Mouse (Mus musculus): ENCODE results near the gene Qars.

Qars gene

DNA sequence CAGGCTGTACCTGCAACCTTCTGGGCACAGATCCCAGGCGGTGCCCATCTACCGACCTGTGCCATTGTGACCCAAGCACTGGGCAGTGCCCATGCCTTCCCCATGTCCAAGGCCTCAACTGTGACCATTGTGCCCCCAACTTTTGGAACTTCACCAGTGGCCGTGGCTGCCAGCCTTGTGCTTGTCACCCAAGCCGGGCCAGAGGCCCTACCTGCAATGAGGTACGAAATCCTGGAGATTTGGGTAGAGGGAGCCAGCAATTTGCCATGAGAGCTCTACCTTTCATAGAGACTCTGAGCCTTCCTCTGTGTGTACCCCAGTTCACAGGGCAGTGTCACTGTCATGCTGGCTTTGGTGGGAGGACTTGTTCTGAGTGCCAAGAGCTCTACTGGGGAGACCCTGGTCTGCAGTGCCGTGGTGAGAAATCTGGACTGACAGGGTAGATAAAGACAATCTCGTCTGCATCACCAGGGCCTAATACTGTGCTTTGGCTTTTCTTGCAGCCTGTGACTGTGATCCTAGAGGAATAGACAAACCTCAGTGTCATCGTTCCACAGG lies 20.5 kb upstream of the Qars start:
- DNase-seq (ENCODE audit: low read depth, low spot score): no peak

DNA sequence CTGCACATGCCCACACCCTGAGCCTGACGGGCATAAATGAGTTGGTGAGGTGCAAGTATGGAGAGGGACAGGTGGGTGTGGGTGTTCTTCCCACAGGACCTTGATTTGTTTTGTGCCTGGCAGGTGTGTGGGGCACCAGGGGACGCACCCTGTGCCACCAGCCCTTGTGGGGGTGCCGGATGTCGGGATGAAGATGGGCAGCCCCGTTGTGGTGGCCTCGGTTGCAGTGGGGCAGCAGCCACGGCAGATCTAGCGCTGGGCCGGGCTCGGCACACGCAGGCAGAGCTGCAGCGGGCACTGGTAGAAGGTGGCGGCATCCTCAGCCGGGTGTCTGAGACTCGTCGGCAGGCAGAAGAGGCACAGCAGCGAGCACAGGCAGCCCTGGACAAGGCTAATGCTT lies 19.1 kb upstream of the Qars start:
- DNase-seq (ENCODE audit: low read depth, low spot score): no peak

DNA sequence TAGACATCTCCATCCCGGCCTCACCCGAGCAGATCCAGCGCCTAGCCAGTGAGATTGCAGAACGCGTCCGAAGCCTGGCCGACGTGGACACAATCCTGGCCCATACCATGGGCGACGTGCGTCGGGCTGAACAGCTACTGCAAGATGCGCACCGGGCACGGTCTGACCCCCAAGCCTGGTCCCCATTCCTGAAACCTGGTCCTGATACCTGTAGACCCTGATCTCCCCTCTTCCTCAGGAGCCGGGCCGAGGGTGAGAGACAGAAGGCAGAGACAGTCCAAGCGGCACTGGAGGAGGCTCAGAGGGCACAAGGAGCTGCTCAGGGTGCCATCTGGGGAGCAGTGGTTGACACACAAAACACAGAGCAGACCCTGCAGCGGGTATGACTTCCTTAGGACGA lies 18.3 kb upstream of the Qars start:
- DNase-seq (ENCODE audit: low read depth, low spot score): no peak

DNA sequence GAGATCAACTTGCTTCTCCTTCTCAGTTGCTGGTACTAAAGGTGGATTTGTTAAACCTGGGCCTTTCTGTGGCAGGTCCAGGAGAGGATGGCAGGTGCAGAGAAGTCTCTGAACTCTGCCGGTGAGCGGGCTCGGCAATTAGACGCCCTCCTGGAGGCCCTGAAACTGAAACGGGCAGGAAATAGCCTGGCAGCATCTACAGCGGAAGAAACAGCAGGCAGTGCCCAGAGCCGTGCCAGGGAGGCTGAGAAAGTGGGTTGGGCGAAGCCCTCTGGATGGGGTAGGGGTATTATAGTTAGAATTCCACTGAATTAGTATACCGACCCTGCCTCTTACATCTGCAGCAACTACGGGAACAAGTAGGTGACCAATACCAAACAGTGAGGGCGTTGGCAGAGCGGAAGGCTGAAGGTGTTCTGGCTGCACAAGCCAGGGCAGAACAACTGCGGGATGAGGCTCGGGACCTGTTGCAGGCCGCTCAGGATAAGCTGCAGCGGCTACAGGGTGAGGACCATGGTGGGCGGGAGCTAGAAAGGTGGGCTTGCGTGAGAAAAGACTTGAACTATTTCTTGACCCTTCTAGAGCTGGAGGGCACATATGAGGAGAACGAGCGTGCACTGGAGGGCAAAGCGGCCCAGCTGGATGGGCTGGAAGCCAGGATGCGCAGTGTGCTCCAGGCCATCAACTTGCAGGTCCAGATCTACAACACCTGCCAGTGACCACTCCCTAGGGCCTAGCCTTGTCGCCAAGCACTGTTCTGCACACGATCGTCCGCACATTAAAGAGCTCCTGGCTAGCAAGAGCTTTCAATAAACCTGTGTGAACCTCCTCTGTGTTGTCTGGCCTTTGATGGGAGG lies 17.6 kb upstream of the Qars start:
- no peak for DNase-seq (ENCODE audit: low read depth, low spot score)

DNA sequence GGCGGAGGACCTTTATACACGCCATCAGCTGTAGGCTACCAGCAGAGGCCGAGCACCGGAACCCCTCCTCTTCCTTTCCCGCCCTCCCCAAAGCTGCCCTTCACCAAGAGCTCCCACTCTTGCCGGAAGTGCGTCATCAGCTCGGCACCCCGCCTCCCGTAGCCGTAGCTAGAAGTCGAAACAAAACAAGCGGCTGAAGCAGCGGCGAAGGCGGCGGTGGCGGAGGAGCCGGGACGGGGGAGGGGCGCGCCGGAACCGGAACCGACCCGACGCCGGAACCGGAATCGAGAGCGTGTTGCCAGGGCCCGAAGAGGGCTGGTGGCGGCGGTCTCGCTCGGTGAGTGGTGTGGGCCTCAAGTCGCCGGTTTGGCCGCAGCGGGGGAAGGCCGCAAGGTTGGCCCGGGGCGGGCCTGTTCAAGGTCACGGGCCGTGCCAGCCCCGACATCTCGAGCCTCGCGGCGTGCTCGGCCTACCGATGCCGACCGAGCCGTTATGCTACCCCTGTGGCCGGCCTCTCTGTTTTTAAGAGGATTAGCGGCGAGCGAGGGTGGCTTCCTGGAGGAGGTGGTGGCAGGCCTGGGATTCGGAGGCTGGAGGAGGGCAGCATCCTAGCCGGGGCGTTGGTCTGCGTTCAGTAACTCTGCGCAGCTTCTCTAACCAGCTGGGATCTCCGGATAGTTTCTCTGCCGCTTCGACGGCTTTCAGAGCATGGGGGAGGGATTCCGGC lies 16.8 kb upstream of the Qars start, which contains the start of gene Usp19:
Usp19 (plus strand) TSS at position 44 of the 727 bp plus-strand sequence.
- peak; percentile 96 for DNase-seq (ENCODE audit: low read depth, low spot score)

DNA sequence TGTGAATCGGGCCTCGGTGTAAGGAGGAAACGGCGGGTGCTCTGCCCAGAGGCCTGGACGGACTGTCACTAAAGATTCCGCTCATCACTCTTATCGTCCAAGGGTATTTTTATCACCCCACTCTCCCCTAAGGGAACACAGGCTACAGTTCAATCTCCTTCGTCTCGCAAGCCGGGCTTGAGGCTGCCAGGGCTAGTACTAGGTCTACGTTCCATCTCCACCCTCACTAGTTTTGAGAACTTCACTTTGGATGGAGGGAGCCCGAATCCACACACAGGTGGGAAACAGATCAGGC lies 16.3 kb upstream of the Qars start:
- DNase-seq (ENCODE audit: low read depth, low spot score): no peak

DNA sequence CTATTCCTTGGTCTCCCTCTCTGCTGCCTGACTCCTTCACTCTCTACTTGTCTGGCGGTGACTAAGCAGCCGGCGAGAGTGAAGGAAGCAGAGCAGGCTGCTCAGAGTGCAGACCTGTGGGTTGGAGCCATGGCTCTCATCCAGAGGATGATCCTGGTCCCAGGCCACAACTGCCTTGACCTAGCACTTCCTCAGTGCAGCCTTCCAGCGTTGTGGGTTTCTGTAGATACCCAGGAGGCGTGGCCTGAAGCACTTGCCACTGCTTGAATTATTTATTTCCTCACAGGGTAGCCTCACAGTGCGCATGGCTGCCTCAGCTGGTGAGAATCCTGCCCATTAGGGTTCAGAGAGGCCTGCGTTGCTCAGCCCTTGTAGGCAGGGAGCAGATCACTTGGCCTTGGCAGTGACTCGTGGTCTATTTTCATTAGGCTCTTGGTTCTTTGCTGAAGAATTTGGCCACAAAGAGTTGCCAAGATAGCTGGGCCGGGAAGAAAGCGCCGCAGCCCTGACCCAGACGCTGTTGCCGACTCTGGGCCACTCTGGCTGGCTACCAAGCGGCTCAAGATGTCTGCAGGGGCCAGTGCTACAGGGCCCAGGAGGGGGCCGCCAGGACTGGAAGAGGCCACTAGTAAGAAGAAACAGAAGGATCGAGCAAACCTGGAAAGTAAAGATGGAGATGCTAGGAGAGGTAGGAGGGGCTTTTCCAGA lies 15.3 kb upstream of the Qars start:
- peak; percentile 67 for DNase-seq (ENCODE audit: low read depth, low spot score)

DNA sequence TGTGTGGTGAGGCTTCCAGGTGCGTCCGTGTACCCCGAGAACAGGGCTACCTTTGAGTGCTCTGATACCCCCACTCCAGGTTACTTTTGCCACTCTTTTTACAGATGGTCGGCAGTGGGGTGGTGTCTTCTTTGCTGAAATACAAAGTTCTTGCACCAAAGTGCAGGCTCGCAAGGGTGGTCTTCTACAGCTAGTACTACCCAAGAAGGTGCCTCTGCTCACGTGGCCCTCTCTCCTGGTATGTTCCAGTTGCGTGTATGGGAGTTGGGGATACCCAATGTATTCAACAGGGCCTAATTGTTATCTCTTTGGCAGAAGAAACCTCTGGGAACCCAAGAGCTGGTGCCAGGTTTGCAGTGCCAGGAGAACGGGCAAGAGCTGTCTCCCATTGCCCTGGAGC lies 14.3 kb upstream of the Qars start:
- no peak for DNase-seq (ENCODE audit: low read depth, low spot score)

DNA sequence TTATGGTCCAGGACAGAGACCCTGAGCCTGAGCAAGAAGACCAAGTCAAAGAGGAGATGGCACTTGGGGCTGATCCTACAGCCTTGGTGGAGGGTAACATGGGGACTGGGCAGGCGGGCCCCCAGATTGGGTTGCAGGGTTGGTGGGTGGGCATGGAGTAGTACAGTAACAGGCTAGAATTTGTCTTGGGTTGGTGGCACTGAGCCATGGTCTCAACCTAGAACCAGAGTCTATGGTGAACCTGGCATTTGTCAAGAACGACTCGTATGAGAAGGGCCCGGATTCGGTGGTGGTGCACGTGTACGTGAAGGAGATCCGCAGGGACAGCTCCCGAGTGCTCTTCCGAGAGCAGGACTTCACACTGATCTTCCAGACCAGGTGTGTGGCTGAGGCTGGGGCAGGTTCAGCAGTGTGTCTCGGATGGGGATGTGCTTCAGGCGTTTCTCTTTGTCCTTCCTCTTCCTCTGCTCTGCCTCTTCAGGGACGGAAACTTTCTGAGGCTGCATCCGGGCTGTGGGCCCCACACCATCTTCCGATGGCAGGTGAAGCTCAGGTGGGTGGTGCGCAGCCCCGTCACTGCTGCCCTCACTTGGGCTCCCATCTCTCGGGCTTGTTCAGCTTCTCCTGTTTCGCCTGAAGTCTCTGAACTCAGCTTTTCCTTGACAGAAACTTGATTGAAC lies 13.2 kb upstream of the Qars start:
- no peak for DNase-seq (ENCODE audit: low read depth, low spot score)

DNA sequence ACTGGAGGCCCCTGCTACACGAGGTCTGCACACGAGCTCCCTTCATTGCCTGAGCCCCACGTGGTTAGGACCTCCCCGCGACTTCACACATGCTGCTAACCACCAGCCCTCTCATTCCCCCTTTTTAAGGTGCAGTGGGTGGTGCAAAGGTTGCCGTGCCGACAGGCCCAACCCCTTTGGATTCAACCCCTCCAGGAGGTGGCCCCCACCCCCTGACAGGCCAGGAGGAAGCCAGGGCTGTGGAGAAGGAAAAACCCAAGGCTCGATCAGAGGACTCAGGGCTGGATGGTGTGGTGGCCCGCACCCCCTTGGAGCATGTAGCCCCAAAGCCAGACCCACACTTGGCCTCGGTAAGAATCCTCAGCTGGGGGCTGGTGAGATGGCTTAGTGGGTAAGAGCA lies 12.6 kb upstream of the Qars start:
- no peak for DNase-seq (ENCODE audit: low read depth, low spot score)

DNA sequence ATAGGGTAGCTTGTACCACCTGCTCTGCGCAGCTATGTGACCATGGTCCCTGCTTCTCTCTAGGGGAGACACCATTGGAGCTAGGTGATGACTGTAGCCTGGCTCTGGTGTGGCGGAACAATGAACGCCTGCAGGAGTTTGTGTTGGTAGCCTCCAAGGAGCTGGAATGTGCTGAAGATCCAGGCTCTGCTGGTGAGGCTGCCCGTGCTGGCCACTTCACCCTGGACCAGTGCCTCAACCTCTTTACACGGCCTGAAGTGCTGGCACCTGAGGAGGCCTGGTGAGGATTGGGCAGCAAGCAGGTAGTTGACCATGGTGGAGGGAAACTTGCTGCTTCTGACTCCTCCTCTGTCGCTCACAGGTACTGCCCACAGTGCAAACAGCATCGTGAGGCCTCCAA lies 8.3 kb upstream of the Qars start:
- DNase-seq (ENCODE audit: low read depth, low spot score): no peak

DNA sequence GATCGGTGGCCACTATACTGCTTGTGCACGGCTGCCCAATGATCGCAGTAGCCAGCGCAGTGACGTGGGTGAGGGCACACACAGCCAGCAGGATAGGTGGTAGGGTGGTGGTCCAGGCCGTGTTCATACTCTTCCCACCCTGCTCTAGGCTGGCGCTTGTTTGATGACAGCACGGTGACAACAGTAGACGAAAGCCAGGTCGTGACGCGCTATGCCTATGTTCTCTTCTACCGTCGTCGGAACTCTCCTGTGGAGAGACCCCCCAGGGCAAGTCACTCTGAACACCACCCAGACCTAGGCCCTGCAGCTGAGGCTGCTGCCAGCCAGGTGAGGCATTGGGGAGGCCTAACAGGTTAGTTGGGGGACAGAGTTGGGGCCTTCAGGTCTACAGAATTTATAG lies 7.6 kb upstream of the Qars start:
- no peak for DNase-seq (ENCODE audit: low read depth, low spot score)

DNA sequence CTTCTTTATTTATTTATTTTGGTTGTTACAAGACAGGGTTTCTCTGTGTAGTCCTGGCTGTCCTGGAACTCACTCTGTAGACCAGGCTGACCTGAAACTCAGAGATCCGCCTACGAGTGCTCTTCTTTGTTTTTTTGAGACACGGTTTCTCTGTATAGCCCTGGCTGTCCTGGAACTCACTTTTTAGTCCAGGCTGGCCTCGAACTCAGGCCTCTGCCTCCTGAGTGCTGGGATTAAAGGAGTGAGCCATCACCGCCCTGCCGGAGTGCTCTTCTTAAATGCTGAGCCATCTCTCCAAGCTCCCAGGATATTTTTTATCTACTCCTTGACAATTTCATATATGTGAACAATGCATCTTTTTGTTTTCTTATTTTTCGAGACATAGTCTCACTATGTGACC lies 605 bp upstream of the Qars start:
- no peak for DNase-seq (ENCODE audit: low read depth, low spot score)

DNA sequence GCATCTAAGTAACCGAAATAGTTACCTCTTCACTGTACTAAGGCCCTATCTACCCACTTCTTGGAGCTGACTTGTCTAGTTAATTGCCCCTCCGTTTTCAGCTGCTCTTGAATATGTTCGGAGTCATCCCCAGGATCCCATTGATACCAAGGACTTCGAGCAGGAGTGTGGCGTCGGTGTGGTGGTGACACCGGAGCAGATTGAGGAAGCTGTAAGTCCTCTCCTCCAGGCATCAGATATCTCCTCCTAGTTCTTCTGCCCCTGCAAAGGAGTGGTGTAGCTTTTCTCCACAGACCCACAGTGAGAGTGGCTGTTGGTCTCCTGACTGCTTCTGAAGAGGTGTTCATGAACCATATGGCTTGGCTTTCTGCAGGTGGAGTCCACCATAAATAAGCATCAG lies 1.3 kb downstream of the Qars start:
- no peak for DNase-seq (ENCODE audit: low read depth, low spot score)

DNA sequence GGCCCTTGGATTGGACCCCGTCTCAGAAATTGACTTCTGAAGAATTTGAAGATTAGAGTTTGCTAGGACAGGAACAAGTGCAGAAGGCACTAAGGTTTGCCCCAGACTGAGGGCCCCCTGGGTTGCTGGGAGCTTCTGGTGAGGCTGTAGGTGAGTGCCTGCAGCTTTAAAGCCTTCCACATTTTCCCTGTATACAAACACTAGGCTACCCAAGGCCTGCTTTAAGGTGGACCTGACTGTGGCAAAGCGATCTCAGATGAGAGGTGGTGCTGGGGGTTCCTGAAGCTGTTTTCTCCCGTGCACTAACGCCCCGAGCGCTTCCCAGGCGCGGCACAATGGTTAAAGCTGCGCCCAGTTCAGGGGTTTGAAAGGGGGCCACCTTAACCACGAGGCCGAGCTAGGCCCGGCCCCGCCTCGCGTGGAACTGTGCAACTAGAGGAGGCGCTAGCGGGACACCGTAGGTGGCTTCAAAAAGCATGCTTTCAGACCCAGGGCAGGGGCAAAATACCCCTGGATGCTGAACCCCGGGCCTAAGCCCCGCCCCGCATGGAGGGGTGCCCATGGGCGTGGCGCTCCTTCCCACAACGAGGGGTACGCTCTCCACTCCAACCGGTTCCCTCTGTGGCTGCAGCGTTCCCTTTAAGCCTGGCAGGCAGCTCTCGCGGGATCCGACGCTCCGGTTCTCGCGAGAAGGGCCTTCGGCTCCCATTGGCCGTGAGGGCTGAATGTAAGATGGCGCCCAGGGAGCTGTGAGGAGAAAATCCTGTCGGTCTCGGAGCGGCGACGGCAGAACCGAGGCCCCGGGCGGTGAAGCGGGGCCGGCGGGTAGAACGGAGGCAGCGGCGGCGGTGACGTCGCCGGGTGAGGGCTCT lies 9.1 kb downstream of the Qars start, which contains the start of gene Qrich1:
Qrich1 (plus strand) TSS at position 427 of the 872 bp plus-strand sequence.
- peak; percentile 98 for DNase-seq (ENCODE audit: low read depth, low spot score)

DNA sequence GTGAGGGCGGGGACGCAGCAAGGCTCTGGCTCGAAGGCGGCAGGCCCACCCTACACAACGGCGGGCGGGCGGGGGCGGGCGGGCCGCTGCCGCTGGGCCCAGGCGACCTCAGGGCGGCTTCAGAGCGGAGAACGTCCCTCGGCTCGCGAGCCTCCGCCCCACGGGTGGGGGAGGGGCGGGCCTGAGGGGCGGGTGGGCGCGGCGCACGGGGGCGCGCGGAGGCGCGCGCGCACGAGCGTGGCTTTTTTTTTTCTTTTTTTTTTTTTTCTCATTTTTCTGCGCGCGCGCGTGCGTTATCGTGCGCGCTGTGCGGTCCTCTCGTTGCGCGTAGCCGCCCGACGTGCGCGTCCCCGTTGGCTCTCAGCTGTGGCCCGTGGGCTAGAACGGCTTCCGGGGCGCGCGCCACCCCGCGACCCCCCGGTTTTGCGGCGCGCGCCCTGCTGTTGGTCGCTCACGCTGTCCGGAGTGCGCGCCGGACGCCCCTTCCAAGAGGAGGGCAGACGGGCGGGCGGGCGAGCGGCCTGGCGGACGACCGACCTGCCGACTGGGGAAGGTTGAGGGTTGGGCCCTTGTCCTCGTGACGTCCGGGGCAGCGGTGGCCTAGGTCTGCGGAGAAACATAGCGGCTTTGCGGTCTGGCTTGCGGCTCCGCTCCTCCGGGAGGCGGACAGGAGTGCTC lies 9.9 kb downstream of the Qars start:
- peak; percentile 50 for DNase-seq (ENCODE audit: low read depth, low spot score)

DNA sequence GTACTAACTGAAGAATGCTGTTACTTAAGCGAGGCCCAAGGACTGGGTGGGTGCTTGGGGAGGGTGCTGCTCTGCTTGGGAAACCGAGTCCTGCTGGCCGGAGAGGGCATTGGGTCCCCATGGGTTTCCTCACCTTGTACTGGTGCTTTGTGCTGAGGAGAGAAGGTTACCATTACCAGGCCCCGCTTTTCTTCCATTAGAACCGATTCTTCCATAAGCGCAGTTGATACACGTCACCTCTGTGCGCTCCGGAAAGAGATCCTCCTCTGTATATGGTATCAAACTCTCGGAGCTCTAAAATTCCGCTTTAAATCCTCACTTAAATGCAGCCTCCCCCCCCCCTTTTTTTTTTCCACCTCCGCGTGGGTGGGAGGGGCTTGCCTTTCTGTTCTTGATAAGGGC lies 10.4 kb downstream of the Qars start:
- no peak for DNase-seq (ENCODE audit: low read depth, low spot score)

DNA sequence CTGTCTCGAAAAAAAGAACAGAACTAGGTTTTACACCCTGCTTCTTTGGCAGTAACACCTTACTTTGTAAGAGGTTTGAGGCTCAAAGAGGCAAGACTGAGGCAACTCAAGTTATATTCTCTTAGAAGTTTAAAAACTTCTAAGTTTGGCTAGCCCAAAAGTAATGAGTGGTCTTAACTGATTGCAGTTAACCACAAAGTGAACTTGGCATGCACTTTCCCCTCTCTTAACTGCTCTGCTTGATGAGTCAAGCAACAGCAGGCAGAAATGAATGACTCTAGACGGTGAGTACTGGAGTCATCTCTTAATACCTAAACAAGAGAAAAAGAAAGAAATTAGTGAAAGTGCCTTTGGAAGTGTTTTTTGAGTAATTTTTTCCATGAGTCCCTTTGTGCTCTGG lies 14.1 kb downstream of the Qars start:
- DNase-seq (ENCODE audit: low read depth, low spot score): no peak

DNA sequence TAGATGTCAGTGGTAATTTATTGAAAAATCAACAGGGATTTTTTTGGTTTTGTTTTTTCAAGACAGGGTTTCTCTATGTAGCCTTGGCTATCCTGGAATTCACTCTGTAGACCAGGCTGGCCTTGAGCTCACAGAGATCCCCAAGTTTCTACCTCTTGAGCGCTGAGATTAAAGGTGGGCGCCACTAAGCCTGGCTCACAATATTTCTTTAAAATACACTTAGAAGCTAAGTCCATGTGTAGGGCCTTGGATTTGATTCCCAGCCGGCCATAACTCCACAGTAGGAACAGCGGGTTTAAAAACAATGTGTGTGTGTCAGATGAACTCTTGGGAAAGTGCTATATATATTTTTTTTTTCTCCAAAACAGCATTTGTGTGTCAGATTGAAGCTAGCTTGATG lies 15.8 kb downstream of the Qars start:
- DNase-seq (ENCODE audit: low read depth, low spot score): no peak

DNA sequence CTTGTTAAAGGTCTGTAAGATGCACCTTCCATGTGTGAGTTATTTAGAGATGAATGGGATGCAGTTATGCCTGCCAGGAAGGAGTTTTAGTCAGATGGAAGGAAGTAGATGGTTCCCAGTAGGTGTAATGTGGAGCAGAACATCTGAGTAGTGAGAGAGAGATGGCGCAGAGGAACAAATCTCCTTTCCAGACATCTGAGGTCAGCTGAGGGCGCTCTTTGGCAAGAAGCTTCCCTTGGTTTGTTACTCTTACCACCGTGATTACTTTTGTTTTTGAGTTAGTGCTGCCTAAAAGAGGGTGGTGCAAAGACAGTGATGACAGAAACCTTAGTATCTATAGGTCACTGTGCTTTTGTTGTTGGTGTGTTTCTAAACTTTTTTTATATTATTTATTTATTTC lies 17.9 kb downstream of the Qars start:
- DNase-seq (ENCODE audit: low read depth, low spot score): no peak

All from skeletal muscle tissue, adult 2 months (tissue).